Mouse (Mus musculus) heart, adult 8-10 months (tissue): ENCODE data around the gene Sebox. TPM values are rescaled to one million over a fixed set of nuclear protein-coding genes. Genes with fewer than 3 reads are reported as not detected.
"Not testable (repeated sequence)": the region's sequence is repeated elsewhere in the genome, so short reads cannot be mapped to it uniquely, and the experiment has no call there.

Source experiments
- DNase-seq: peaks from one replicate; pipeline ENCODE4 v3.0.0; 2022; ENCODE audit warnings: low spot score
- total RNA-seq, 4 experiments: library from RNA; stranded (reverse); gene quantifications; 2 replicates each; pipeline ENCODE4 v1.2.4; 2022

Gene Sebox
- total RNA-seq, 4 experiments from 2014 or later: not detected

DNA sequence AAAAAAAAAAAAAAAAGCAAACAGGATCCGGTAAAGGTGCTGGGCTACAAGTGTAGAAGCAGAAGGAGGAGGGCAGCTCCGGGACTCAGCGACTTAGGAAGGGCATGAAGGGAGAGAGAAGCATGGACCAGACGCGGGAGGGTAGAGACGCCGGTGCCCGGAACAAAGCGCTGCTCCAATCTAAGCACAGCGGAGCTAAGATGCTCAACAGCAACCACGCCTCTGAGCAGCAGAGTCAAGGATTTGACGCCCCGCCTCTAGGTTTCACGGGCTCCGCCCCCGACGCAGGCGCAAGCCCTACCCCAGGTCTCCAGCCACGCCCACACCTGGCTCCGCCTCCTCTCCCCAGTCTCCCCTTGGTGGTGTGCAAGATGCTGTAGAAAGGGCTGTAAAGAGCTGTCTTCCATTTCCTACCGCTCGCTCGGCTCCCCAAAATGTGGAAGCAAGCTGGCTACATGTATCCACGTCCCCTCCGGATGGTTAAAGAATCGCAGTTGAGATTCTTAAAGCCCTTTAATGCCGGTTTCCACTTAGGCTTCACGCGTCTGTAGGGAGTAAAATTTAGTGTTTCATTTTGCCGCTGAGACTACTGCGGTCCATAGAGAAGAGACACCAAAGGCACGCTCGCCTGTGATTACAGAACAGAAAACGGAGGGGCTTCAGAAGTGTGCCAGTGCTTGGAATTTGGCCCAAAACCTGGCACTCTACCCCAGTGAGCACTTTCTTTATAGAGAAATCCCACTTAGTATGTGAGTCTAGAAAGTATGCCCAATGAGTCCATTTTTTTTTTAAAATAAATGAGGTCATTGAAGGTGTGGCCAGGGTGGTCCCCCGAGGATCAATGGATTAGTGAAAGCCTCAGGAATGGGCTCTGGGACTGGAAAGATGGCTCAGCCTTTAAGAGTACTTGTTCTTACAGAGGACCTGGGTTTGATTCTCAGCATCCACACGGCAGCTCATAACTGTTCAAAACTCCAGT, 5.4 kb upstream of the Sebox start, which contains the start of gene Sarm1:
Gene Sarm1 (minus strand): TSS at position 211 of the 979 bp plus-strand sequence.
- DNase-seq: peak; percentile 91

DNA sequence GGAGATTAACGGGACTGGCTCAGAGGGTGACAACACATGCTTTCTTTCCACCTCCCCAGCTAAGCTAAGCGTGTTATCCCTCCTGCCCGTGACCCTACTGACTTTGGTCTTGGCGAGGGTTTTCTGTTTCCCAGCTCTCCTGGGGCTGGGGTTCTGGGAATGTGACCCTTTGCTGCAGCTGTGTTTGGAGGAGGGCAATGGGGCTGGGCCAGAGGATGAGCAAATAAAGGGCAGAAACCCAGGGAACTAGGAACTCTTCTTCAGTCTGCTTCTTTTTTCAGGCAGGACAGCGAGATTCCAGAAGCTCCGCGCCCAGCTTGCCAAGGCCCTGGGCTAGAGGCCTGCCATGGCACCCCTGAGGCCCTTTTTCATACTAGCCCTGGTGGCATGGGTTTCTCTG, 4.2 kb upstream of the Sebox start, which contains the start of gene Vtn:
Gene Vtn (plus strand): TSS at position 88 of the 400 bp plus-strand sequence.
- DNase-seq: peak; percentile 39

DNA sequence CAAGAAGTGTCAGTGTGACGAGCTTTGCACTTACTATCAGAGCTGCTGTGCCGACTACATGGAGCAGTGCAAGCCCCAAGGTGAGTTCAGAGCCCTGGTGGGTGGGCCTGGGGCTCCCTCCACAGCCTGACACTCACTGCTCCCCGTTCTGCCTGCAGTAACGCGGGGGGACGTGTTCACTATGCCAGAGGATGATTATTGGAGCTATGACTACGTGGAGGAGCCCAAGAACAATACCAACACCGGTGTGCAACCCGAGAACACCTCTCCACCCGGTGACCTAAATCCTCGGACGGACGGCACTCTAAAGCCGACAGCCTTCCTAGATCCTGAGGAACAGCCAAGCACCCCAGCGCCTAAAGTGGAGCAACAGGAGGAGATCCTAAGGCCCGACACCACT, 3.7 kb upstream of the Sebox start:
- DNase-seq: no peak

DNA sequence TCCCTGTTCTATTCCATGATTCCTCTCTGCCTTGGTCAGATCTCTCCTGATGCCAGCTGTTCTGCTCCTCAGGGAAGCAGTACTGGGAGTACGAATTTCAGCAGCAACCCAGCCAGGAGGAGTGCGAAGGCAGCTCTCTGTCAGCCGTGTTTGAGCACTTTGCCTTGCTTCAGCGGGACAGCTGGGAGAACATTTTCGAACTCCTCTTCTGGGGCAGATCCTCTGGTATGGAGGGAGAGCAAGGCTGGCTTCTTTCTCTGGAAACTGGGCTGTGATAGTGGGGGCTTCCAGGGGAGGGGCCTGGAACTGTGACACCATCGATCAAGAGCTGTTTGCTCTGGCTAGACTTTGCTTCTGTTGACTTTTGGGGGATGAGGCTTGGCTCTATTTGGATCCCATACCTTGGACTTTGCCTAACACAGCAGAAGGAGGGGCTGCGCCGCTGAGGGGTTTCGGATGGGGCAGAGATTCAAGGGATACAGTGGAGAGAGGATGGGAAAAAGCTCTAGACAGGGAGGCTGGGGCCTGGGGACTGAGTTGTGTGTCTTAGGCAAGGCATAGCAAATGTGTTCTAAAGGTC, 2.5 kb upstream of the Sebox start:
- DNase-seq: no peak

DNA sequence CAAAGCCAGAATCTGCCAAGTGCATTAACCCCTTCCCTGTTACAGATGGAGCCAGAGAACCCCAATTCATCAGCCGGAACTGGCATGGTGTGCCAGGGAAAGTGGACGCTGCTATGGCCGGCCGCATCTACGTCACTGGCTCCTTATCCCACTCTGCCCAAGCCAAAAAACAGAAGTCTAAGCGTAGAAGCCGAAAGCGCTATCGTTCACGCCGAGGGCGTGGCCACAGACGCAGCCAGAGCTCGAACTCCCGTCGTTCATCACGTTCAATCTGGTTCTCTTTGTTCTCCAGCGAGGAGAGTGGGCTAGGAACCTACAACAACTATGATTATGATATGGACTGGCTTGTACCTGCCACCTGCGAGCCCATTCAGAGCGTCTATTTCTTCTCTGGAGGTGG, 1.7 kb upstream of the Sebox start:
- no peak for DNase-seq

DNA sequence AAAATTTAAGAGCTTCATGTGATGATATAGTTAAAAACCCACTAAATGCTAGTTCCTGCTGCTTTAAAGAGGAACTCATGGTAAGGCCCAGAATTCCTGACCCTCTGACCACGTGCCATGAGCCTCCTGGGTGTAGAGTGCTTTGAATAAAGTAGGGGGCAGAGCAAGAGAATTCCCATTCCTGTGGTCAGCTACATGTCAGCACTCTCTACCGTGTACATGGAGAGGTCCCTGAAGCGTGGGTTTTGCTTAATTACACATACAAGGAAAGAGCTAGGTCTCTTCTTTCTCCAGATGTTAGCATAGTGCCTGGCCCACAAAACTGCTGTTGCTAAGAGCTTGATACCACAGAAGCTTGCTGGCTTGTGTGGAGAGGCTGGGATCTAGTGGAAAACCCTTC, 2.2 kb downstream of the Sebox start:
- no peak for DNase-seq

DNA sequence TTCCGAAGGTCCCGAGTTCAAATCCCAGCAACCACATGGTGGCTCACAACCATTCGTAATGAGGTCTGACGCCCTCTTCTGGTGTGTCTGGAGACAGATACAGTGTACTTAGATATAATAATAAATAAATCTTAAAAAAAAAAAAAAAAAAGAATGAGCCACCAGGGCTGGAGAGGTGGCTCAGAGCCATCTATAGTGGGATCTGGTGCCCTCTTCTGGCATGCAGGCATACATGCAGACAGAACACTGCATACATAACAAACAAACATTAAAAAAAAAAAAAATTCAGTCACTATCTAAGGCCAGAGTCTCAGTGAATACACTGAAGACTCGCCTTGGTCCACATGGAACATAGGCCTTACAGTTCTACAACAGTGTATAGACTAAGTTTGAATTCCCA, 5.9 kb downstream of the Sebox start:
- DNase-seq: no peak

DNA sequence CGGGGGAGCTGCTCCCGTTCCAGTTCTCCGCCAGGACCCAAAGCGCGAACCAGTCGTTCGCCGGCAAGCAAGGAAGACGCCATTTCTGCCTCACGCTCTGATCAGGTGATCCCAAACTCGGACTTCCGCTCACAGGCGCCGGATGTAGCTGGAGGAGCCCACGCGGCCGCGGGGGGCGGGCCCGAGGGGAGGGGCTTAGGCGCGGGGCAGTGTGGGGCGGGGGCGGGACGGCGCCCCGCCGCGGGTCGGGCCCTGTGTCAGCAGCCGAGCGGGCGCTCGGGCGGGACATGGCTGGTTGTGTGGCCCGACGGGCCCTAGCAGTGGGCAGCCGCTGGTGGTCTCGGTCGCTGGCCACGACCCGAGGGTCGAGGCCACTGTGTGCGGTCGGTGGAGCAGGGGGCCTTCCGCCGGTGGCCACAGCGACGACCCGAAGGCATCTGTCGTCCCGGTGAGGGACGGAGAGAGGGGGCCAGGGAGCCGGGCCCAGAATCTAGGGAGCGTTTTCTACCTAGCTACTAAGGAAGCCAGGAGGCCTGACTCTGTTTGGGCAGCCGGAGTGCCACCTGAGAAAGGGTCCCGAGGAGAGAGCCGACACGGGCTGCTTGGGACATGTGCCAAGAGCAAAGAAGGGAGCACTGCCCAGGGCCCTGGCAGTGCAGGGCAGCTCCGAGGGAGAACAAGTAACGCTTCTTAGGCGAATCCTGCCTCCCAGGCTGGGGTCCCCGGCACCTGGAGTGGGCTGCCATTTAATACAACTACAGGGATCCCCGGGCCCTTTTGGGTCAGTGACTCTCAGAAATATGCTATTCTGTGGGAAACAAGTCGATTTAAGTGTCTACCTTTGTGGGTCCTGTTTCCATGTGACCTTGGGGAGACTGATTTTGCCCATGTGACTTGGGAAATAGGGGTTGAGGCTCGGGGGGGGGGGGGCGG, 9.0 kb downstream of the Sebox start, which contains the start of the genes Tmem199 and Poldip2:
Gene Tmem199 (minus strand): TSS at position 148 of the 933 bp plus-strand sequence.
Gene Poldip2 (plus strand): TSS at position 169 of the 933 bp plus-strand sequence.
- peak; percentile 88 for DNase-seq

DNA sequence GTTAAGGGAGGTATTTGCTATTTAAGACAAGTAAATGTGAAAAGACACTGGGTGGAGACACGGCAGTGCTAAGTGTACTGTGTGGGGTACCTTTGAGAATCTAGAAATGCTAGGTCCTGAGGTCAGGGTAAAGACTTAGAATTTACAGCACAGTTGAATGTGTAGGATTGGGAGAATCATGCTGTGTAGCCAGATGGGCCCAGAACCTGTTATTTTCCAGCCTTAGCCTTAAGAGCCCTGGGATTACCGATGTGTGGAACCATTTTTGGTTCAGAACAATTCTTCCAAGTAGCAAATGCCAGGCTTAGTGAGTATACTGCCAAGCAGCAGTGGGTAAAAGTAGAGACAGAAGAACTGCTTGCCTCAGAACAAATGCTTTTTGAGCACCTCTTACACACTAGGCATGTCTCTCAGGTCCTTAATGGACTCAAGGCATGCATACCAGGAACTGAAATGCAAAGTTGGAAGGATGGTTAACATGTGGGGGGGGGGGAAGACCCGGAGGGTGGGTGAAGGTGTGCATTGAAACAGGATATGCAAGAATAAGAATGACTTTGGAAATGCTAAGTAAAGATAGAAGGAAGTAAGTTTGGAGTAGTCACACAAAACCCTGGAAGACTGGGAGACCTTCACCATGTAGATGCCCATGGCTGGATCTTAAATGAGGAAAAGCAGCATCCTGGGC, 10.0 kb downstream of the Sebox start:
- no peak for DNase-seq

DNA sequence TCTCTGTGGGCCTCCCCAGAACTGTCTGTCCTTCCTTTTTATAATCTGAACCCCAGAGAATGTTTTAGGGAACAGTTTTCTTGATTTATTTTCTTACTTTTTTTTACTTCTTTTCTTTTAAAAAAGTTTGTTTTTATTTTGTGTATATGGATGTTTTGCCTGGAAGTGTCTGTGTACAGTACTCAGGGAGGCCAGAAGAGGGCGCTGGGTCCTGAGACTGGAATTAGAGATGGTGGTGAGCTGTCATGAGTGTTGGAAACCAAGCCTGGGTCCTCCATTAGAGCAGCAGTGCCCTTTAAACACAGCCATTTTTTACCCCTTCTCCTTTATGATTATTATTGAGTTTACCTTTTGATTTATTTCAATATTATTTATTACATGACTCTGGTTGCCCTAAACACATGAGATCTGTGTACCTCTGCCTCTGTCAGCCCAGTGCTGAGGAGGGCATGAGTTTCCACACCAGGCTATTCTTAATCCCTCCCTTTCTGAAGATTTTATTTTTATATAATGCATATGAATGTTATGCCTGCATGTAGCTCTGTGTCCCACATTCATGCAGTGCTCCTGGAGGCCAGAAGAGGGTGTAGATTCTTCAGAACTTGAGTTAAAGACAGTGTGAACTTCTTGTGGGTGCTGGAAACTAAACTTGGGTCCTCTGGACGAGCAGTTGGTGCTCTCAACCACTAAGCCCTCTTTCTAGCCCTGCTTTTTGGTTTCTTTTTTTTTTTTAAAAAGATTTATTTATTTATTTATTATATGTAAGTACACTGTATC, 12.5 kb downstream of the Sebox start:
- DNase-seq: no peak

DNA sequence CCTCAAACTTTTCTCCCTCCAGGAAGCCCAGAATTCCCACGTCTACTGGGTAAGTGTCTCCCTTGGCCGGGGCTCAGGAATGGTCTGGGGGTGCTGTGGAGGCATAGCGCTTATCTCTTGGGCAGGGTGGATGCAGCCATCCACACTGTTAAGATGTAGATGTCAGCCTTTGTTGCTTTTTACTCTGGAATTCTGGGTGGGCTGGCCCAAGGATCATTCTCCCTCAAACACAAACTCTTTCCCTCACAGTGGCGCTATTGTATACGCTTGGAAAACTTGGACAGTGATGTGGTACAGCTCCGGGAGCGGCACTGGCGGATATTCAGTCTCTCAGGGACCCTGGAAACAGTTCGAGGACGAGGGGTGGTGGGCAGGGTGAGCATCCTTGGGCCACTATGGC, 15.7 kb downstream of the Sebox start:
- DNase-seq: no peak

DNA sequence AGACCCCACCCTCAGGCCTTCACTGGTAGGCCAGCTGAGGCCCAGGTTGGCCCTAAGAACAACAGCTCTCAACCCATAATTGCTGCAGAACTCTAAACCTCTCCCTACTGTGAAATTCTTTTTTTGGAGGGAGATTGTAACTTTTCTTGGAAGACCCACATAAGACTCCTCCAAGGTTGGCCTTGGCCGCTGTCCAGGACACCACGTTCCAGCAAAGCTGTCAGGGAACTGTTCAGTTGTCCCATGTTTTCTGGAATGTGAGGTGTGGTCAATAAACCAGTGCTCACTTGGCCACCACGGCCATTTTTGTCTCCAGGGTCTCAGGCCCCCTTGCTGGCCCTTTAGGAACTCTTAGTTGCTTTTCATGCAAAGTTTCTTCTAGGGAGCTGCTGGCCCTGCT, 18.6 kb downstream of the Sebox start:
- no peak for DNase-seq

DNA sequence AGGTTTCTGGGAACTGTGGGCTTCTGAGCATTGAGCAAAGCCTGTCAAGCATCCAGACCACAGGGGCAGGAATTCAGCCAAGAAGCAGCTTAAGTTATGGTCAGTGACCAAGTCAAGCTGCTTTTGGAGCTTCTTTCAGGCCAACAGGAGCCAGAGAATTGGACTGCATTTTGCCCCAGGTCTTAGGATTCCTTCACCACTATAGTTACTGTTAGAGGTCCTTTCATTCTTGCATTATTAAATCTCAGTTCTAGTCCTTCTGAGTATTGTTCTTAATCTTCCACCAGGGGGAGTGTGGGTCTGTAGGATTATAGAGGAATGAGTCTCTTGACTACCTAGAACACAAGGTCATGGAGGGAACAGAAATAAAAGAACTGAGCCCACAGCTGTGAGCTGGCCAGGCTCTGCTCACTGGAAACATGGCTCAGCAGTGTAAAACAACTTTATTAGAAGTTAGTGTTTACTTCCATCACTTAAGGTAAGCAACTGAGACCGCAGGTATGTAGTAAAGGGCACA, 19.3 kb downstream of the Sebox start:
- peak; percentile 44 for DNase-seq

DNA sequence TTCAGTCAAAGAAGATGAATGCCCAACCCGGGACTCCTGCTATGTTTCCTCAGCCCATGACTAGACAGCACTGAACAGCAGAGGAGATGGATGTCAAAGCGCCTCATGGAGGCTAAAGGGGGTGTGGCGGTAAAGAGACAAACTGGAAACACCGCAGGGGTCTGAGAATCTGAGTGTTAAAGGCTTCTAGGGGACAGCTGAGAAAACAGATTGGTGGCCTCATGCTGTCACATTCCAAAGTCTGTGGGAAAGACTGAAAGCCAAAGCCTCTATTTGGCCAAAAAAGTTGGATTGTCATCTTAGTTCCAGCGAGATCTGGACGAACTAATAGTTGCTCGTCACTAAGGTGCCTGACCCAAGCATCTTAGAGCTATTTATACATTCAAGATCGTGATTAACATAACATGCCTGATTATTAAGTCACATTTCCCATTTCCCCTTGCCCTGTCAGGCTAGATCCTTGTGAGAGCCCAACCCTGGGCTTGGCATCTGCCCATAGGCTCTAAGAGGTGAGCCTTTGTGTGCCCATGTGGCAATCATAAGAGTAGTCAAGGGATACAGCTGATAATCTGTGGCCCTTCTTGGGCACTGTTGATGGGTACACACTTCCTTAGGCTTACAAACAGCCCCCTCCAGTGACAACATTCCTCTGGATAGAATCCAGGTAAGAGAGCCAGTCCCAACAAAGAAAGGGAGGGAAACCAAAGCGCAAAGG, 20.2 kb downstream of the Sebox start:
- DNase-seq: no peak

DNA sequence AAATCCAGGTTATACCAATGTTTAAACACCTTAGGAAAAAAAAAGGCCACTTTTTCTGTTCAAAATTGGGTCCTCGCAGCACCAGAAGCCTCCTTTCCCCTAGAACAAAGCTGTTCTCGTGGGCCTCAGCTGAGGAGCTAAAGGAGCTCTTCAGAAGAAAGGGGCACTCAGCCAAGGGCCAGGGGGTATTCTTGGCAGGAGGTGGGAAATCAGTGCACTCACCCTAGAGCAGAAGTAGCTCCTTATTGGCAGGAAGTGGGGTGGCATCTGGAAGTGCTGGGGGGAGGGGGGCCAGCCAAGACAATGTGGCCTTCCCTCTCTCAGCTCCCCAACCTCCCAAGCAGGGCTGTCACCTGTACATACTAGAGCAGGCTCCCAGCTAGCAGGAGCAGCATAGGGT, 21.6 kb downstream of the Sebox start:
- DNase-seq: no peak

DNA sequence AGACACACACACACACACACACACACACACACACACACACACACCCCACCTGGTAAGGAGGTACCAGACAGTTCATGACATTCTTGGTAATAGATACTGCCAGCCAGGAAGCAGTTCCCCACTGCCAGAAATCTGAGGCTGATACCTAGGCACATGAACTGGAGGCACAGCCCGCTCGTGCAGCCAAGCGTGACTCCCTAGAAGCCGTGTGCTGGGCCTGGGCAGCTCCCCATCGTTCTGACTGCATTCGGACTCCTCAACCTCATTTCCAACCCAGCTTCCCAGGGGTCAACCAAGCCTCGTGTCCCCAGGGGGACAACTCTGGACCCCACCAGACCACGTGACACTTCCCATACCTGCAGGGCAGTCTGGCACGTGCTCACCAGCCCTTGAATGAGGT, 25.5 kb downstream of the Sebox start:
- DNase-seq: no peak

DNA sequence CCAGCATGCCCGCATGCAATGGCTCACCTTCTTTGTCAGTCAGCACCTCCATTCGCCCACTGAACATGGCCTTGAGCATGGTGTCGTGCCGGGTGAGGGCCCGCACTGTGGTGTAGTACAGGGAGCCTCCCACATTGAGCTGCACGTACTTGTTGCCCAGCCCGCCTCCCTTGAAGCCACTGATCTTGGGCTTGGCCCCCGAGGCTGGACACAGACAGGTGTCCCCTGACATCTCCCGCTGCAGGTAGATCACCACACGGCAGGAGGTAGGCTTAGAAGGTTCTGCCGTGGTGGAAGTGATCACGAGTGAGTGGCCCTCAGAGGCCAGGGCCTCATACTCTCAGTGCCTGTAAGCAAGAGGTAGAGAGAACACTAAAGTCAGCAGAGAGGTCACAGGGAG, 26.8 kb downstream of the Sebox start:
- no peak for DNase-seq

DNA sequence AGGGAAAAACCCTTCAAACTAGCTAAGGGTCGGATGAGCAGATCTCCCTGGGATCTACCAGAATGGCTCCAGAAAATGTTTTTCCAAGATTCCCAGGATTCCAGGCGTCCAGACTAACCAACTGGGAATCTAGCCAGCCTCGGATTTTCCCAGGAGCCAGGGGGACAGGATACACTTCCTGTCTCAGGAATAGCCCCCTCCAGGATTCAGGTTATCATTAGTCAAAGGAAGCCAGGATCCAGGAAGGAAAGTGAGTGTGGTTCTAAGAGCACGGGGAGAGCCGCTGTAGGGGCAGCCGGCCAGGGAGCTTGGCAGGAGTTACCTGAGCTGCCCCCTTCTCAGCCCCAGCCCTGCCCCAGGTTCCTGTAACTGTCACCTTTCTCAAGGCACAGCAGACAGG, 27.8 kb downstream of the Sebox start:
- peak; percentile 88 for DNase-seq

DNA sequence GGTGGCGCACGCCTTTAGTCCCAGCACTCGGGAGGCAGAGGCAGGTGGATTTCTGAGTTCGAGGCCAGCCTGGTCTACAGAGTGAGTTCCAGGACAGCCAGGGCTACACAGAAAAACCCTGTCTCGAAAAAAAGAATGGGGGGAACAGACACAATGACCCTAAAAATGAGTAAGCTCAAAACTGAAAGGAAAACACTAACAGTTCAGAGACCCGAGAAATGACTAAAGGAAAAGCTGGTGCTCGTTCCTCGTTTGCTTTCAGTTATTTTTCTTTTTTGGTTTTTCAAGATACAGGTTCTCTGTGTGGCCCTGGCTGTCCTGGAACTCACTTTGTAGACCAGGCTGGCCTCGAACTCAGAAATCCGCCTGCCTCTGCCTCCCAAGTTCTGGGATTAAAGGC, 28.3 kb downstream of the Sebox start:
- DNase-seq: not testable (repeated sequence)
